Mouse (Mus musculus): ENCODE results near the gene Src. TPM values are rescaled to one million over a fixed set of nuclear protein-coding genes. Genes with fewer than 3 reads are reported as not detected.
A peak's percentile ranks its signal among the peaks of the same experiment; 100 is the strongest.

The Src gene
- polyA plus RNA-seq, 1 experiment from 2014 or later: 19.6 TPM

DNA sequence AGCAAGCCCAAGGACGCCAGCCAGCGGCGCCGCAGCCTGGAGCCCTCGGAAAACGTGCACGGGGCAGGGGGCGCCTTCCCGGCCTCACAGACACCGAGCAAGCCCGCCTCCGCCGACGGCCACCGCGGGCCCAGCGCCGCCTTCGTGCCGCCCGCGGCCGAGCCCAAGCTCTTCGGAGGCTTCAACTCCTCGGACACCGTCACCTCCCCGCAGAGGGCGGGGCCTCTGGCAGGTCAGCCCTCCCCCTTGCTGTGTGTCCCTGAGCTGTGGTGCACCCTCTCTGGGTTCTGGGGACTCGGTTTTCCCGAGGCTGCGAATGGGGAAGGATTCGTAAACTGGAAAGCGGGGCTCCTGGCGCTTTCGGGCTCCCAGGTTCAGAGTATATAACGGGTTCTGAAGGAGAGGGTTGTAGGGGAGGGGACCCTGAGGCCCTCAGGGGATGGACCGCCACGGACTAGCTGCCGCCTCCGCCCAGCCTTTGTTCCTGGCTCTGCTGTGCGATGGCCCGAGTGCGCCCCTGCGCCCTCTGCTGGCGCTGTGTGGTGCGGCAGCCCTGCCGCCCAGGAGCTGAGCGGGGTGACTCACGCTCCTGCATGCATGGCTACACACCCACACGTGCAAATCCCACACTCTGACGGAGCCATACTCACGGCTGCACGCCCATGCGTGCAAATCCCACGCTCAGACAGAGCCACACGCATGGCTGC lies 39.0 kb downstream of the Src start:
- WGBS: under 1% methylated on average over 56 of the region's 56 CpGs
- peaks cover 14% of the 10 kb centered on the region for H3K27me3 ChIP-seq (ENCODE audit: poor library complexity, severe bottlenecking)
- H3K4me1 ChIP-seq: peaks cover 79% of the 10 kb centered on the region
- H3K4me3 ChIP-seq: peak overlapping the region; percentile 54
- no peaks in the 10 kb centered on the region for H3K9me3 ChIP-seq
- peak overlapping the region; percentile 98 for H3K27ac ChIP-seq
- H3K36me3 ChIP-seq (replicated peaks): peaks cover 73% of the 10 kb centered on the region
- DNase-seq (ENCODE audit: extremely low spot score, low spot score): peak; percentile 92

DNA sequence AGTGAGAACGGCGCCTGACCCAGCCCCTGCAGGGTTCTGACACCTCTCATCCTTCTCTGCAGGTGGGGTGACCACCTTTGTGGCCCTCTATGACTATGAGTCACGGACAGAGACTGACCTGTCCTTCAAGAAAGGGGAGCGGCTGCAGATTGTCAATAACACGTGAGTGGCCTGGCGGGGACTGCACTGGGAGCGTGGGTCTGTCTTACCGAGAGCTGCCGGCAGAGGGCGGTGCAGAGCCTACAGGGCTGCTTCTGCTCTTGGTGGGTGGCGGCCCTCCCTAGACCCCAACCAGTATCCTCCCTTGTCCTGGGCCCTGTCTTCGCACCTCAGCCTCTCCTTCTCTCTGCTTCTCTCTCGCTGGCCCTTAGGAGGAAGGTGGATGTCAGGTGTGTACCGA lies 40.2 kb downstream of the Src start:
- 13% methylated on average over 14 of the region's 14 CpGs for WGBS
- H3K4me3 ChIP-seq: no peak overlapping the region
- H3K4me1 ChIP-seq: peaks cover 91% of the 10 kb centered on the region
- H3K36me3 ChIP-seq (replicated peaks): peaks cover 74% of the 10 kb centered on the region
- H3K27ac ChIP-seq: peak overlapping the region; percentile 98
- peaks cover 14% of the 10 kb centered on the region for H3K27me3 ChIP-seq (ENCODE audit: poor library complexity, severe bottlenecking)
- DNase-seq (ENCODE audit: extremely low spot score, low spot score): peak; percentile 86
- H3K9me3 ChIP-seq: no peaks in the 10 kb centered on the region

DNA sequence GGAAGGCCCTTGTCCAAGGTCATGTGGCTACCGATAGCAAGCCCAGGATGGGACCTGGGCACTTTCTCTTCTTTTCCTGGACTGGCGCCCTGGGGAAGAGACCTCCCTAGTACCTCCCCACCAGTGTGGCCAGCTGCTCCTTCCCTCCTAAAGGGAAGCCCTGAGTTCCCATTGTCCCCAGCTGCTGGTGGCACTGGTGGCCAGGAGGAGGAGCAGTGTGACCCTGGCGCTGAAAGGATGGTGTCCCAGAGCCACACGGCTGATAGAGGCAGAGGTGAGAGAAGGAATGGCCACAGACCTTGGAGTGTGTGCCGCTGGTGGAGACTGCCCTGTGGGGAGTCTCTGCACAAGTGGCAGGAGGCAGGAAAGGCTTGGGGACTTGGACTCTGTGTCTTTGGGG lies 41.5 kb downstream of the Src start:
- 29% methylated on average over 5 of the region's 5 CpGs for WGBS
- H3K27me3 ChIP-seq (ENCODE audit: poor library complexity, severe bottlenecking): peaks cover 14% of the 10 kb centered on the region
- DNase-seq (ENCODE audit: extremely low spot score, low spot score): peak; percentile 50
- peaks cover 66% of the 10 kb centered on the region for H3K36me3 ChIP-seq (replicated peaks)
- H3K4me1 ChIP-seq: peaks cover 93% of the 10 kb centered on the region
- peak overlapping the region; percentile 98 for H3K27ac ChIP-seq
- no peak overlapping the region for H3K4me3 ChIP-seq
- H3K9me3 ChIP-seq: no peaks in the 10 kb centered on the region

DNA sequence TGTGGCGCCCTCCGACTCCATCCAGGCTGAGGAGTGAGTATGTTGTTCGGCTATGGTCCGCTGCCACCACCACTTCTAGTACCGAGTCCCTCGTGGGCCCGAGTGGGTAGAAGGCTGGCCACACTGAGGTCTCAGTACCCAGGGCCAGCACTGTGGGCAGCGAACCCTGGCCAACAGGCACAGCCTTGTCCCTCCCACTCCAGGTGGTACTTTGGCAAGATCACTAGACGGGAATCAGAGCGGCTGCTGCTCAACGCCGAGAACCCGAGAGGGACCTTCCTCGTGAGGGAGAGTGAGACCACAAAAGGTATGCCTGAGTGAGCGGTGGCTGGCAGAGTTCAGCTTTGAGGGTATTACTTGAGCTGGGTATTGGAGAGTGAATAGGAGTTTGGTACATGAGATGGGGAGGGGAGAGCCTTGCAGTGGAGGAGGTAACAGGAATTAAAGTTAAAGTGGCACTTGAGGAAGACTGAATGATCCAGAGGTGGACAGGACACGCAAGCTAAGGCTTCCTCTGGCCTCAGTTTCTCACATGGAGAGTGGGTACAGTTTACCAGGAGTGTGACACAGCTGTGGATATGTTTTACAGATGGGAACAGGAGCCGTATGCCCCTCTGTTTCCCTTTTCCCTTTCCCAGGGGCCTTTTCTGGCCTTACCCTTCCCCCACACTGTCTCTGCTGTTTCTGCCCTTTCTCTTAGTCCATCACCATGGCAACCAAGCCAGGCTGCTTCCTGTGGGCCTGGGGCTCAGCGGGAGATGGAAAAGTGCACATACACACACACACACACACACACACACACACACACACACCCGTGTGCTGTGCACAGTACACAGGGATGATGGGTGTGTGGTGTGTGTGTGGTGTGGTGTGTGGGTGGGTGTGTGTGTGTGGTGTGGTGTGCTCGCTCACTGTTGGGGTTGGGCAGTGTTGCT lies 44.8 kb downstream of the Src start:
- DNase-seq (ENCODE audit: extremely low spot score, low spot score): peak; percentile 85
- peak overlapping the region; percentile 98 for H3K27ac ChIP-seq
- peak overlapping the region; percentile 37; the same call in 1 of the 2 replicates for H3K4me3 ChIP-seq
- H3K9me3 ChIP-seq: no peaks in the 10 kb centered on the region
- no peaks in the 10 kb centered on the region; the same call in 1 of the 2 replicates for H3K27me3 ChIP-seq (ENCODE audit: poor library complexity, severe bottlenecking)
- WGBS: 32% methylated on average over 20 of the region's 20 CpGs
- H3K36me3 ChIP-seq (replicated peaks): peaks cover 76% of the 10 kb centered on the region
- H3K4me1 ChIP-seq: peaks cover 100% of the 10 kb centered on the region

DNA sequence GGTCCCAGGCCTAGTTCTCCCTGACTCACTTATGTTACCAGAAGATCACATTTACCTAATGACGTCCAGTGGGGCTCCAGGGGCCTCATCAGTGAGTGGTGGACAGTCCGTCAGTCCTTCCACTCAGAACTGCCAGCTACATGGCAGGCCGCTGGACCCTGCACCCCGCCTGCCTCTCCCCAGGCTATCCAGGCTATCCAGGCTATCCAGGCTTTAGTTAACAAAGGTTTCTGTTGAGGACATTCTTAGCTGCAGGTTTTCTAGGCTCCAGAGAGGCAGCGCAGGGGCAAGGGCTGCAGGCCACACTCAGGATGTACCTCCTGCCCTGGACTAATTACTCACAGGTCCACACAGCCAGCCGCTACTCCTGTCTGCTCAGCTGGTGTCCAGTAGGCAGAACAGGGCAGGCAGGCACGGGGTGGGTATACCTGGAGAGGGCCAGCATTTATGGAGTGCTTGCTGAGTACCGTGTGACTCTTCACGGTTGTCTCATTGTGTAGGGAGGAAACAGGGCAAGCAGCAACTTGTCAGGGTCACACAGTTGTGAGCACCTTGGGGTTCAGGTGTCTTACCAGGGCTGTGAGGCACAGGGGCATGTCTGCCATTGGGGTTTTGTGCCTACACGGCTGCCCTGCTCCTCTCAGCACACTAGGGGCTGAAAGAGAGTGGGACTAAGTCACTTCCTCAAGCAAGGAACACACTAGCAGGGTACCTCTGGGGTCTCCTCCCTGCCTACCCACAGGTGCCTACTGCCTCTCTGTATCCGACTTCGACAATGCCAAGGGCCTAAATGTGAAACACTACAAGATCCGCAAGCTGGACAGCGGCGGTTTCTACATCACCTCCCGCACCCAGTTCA lies 45.9 kb downstream of the Src start:
- Histone ChIP-seq H3K4me3 (peak overlapping the region; percentile 37), H3K9me3 (no peaks in the 10 kb centered on the region), H3K27me3 (ENCODE audit: poor library complexity, severe bottlenecking) (no peaks in the 10 kb centered on the region; the same call in 1 of the 2 replicates), H3K4me1 (peaks cover 94% of the 10 kb centered on the region), H3K36me3 (replicated peaks) (peaks cover 78% of the 10 kb centered on the region), H3K27ac (peak overlapping the region; percentile 98)
- DNase-seq (ENCODE audit: extremely low spot score, low spot score): peak; percentile 61
- WGBS: 14% methylated on average over 16 of the region's 16 CpGs

DNA sequence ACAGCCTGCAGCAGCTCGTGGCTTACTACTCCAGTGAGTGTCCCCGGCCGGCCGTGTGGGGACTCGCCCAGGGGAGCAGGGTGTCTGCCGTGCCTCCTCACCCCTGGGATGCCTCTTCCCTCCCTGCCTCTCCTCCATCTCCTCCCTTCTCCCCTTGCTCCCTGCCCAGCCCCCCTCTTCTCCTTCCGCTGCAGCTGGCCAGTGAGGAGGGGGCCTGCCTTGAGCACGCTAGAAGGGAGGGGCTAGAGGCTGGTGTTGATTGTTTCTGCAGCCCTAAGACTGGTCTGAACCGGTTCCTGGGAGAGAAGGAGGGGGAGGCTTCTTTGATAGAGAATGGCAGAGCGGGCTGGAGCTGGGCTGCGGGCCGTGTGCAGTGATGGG lies 46.5 kb downstream of the Src start:
- Histone ChIP-seq H3K27me3 (ENCODE audit: poor library complexity, severe bottlenecking) (no peaks in the 10 kb centered on the region), H3K36me3 (replicated peaks) (peaks cover 78% of the 10 kb centered on the region), H3K4me1 (peaks cover 91% of the 10 kb centered on the region), H3K27ac (peak overlapping the region; percentile 98), H3K9me3 (no peaks in the 10 kb centered on the region), H3K4me3 (peak overlapping the region; percentile 37)
- 1% methylated on average over 11 of the region's 12 CpGs for WGBS
- peak; percentile 92 for DNase-seq (ENCODE audit: extremely low spot score, low spot score)

DNA sequence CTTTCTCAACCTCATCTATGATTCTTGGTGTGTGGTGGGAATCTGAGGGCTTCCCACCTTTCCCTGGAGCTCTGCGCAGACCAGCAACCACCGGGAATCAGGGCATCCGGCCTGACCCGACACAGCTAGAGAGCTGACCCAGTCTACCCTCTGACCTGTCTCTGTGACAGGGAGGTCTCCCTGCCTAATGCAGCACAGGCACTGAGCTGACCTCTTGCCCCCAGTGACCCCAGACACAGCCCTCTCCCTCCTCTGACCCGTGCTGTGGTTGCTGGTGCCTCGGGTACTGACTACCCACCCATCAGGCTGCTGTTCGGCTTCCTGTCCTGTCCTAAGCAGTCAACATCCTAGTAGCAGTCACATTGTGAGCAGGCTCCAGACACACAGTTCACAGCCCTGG lies 48.6 kb downstream of the Src start:
- DNase-seq (ENCODE audit: extremely low spot score, low spot score): no peak
- Histone ChIP-seq H3K4me1 (peaks cover 91% of the 10 kb centered on the region), H3K9me3 (no peaks in the 10 kb centered on the region), H3K36me3 (replicated peaks) (peaks cover 79% of the 10 kb centered on the region), H3K27ac (peak overlapping the region; percentile 98), H3K4me3 (peak overlapping the region; percentile 4; the same call in 1 of the 2 replicates), H3K27me3 (ENCODE audit: poor library complexity, severe bottlenecking) (no peaks in the 10 kb centered on the region)
- 39% methylated on average over 7 of the region's 7 CpGs for WGBS

DNA sequence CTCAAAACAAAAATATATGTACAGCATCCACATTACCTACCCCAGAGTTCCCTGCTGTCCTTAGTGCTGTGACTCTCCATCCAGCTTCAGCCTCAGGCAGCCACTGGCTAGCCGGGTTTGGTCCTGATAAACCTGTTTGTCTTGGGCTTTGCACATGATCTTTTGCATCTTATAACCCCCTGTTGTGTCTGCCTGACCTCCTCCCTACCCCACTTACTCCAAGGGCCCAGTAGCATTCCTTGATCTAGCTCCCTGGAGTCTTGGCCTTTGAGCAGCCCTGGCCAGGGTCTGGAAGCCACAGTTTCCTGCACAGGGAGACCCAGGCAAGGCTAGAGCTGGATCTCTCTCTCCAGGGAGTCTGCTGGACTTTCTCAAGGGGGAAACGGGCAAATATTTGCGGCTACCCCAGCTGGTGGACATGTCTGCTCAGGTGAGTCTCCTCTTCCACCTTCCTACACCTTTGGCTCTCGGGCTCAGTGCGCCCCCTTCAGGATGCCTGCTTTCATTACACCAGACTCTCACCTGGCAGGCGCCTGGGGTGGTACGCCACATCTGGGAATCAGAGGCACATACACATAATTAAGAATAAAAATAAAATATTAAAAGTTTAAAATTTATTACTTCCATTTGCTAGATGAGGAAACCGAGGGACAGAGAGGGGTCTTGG lies 50.0 kb downstream of the Src start:
- Histone ChIP-seq H3K9me3 (no peaks in the 10 kb centered on the region), H3K36me3 (replicated peaks) (peaks cover 72% of the 10 kb centered on the region), H3K4me3 (no peak overlapping the region), H3K27me3 (ENCODE audit: poor library complexity, severe bottlenecking) (no peaks in the 10 kb centered on the region), H3K27ac (peak overlapping the region; percentile 98), H3K4me1 (peaks cover 91% of the 10 kb centered on the region)
- WGBS: 62% methylated on average over 8 of the region's 8 CpGs
- DNase-seq (ENCODE audit: extremely low spot score, low spot score): no peak

DNA sequence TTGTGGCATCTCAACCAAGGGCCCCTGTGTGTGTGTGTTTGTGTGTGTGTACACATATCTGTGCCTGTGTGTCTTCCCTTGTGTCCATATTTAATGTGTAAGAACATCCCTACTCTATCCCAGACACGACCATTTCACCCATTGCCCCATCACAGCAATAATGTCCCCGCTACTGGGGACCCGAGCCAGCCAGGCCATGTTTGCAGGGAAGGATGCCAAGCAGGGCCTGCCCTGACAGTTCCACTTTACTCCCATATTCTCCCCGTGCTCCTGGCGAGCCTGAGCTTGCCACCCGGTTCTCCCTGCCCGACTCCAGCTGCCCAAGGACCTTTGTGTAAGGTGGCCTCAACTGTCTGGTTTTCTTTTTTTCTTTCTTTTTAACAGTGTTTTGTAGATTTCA lies 53.0 kb downstream of the Src start:
- H3K4me3 ChIP-seq: no peak overlapping the region
- peak overlapping the region; percentile 92 for H3K27ac ChIP-seq
- no peaks in the 10 kb centered on the region for H3K9me3 ChIP-seq
- H3K27me3 ChIP-seq (ENCODE audit: poor library complexity, severe bottlenecking): no peaks in the 10 kb centered on the region
- DNase-seq (ENCODE audit: extremely low spot score, low spot score): no peak
- WGBS: 81% methylated on average over 7 of the region's 7 CpGs
- H3K4me1 ChIP-seq: peaks cover 91% of the 10 kb centered on the region
- H3K36me3 ChIP-seq (replicated peaks): peaks cover 61% of the 10 kb centered on the region

DNA sequence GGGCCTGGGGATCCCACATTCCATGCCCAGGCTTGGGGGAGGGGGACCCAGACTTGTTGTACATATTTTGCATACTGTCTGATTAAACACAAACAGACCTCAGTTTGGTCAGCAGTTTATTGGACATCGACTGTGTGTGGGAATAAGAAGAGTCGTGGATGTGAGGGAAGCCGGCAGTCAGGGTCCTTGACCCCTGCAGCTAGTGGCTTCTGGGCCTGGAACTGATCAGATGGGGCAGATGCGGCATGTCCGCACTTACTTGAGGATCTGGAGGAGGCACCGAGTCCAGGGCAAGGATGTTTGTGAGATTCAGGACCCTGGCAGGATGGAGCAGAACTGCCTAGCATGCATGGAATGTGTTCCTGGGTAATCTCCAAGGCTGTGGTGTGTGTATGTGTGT lies 53.5 kb downstream of the Src start:
- Histone ChIP-seq H3K36me3 (replicated peaks) (peaks cover 57% of the 10 kb centered on the region), H3K27ac (peak overlapping the region; percentile 92), H3K4me1 (peaks cover 91% of the 10 kb centered on the region)

DNA sequence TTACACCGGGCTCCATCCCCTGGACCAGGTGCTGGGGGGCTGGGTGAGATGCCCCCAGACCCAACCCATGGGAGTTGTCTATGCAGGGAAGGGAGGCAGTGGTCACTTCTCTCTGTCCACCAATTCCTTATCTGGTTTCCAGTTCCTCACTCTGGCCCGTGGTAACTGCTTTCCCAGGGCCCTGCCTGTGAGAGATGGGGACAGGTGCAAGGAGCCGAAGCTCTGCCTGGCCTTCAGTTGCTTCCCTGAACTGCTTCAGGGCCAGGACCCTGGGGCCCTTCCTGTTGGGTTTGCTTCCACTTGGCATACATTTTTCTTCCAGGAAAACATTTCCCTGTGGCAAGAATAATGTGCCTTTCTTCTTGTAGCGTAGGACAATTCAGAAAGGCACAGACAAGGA lies 54.2 kb downstream of the Src start:
- no peak overlapping the region for H3K4me3 ChIP-seq
- peaks cover 49% of the 10 kb centered on the region for H3K36me3 ChIP-seq (replicated peaks)
- 76% methylated on average over 4 of the region's 4 CpGs for WGBS
- H3K27ac ChIP-seq: peak overlapping the region; percentile 92
- no peaks in the 10 kb centered on the region for H3K9me3 ChIP-seq
- H3K4me1 ChIP-seq: peaks cover 91% of the 10 kb centered on the region
- no peaks in the 10 kb centered on the region for H3K27me3 ChIP-seq (ENCODE audit: poor library complexity, severe bottlenecking)
- DNase-seq (ENCODE audit: extremely low spot score, low spot score): no peak

More for the DNA sequence above, 53.5 kb downstream of the Src start:
- WGBS: 53% methylated on average over 6 of the region's 6 CpGs
- no peaks in the 10 kb centered on the region for H3K27me3 ChIP-seq (ENCODE audit: poor library complexity, severe bottlenecking)
- no peak for DNase-seq (ENCODE audit: extremely low spot score, low spot score)
- H3K4me3 ChIP-seq: no peak overlapping the region
- H3K9me3 ChIP-seq: no peaks in the 10 kb centered on the region

DNA sequence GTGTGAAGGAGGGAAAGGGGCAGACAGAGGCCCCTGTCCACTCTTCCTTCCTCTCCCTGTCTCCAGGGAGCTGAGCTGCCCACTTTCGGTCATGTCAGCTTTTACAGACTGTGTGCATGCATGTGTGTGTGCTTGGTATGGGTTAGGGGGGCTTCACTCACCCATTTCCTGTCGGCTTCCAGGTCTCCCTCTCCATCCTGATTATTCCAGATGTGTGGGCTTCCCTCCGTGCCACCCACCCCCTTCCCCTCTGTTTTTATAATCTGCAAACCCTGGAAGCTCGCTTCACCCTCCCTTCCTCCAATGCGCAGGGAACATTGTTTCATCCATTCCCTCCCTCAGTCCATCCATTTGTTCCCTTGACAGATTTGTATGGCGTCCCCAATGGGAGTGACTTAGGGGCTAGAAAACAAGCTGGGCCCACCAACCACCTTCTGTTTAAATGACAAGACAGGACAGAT lies 56.1 kb downstream of the Src start:
- H3K4me3 ChIP-seq: 0 out of 2 replicates have a peak overlapping the region, but pooled peaks have one; percentile 7
- no peaks in the 10 kb centered on the region for H3K9me3 ChIP-seq
- 38% methylated on average over 6 of the region's 6 CpGs for WGBS
- H3K27ac ChIP-seq: peak overlapping the region; percentile 92
- DNase-seq (ENCODE audit: extremely low spot score, low spot score): no peak
- peaks cover 13% of the 10 kb centered on the region; the same call in 1 of the 2 replicates for H3K27me3 ChIP-seq (ENCODE audit: poor library complexity, severe bottlenecking)
- peaks cover 99% of the 10 kb centered on the region for H3K4me1 ChIP-seq
- peaks cover 31% of the 10 kb centered on the region for H3K36me3 ChIP-seq (replicated peaks)
